Mouse (Mus musculus) limb, embryonic 14.5 days (tissue): Measurements from ENCODE around the gene Bcar1. TPM values are rescaled to one million over a fixed set of nuclear protein-coding genes. Genes with fewer than 3 reads are reported as not detected.

ENCODE experiments used
- ATAC-seq: fragments of 200-750 bp; cut with Nextera tagmentation; 2 replicates; pipeline ENCODE4 v1.8.0; 2017; ENCODE audit warnings: low read depth, moderate number of reproducible peaks, moderate TSS enrichment; ENCODE audit not compliant: low FRiP score
- DNase-seq: peaks from one replicate; pipeline ENCODE4 v3.0.0-alpha.2; 2015; ENCODE audit warnings: low spot score
- H3K27ac ChIP-seq: fragments of 300-500 bp; sonication (generic); replicated peaks from 2 replicates; pipeline ENCODE4 v1.5.1; 2014; ENCODE audit warnings: low read depth, mild to moderate bottlenecking, low read length, moderate library complexity, mixed read lengths
- H3K27me3 ChIP-seq: fragments of 300-500 bp; sonication (generic); 2 replicates; pipeline ENCODE4 v1.6.1; 2014; ENCODE audit warnings: low read length, mixed read lengths; ENCODE audit not compliant: control insufficient read depth, insufficient read depth
- H3K36me3 ChIP-seq: fragments of 300-500 bp; sonication (generic); 2 replicates; pipeline ENCODE4 v1.6.1; 2014; ENCODE audit warnings: mild to moderate bottlenecking, low read length, moderate library complexity, mixed read lengths; ENCODE audit not compliant: control insufficient read depth, insufficient read depth
- H3K4me1 ChIP-seq: fragments of 300-500 bp; sonication (generic); 2 replicates; pipeline ENCODE4 v1.6.1; 2014; ENCODE audit warnings: antibody characterized with exemption, low read length, mixed read lengths; ENCODE audit not compliant: control insufficient read depth, insufficient read depth
- H3K4me2 ChIP-seq: fragments of 300-500 bp; sonication (generic); replicated peaks from 2 replicates; pipeline ENCODE4 v1.6.1; 2014; ENCODE audit warnings: low read depth, mild to moderate bottlenecking, low read length, moderate library complexity; ENCODE audit not compliant: severe bottlenecking
- H3K4me3 ChIP-seq: fragments of 300-500 bp; sonication (generic); replicated peaks from 2 replicates; pipeline ENCODE4 v1.5.1; 2014; ENCODE audit warnings: low read length
- H3K9ac ChIP-seq: fragments of 300-500 bp; sonication (generic); 2 replicates; pipeline ENCODE4 v1.6.1; 2014; ENCODE audit warnings: mild to moderate bottlenecking, low read depth, low read length, moderate library complexity; ENCODE audit not compliant: severe bottlenecking
- H3K9me3 ChIP-seq: fragments of 300-500 bp; sonication (generic); 2 replicates; pipeline ENCODE4 v1.6.1; 2016; ENCODE audit warnings: low read length; ENCODE audit not compliant: control insufficient read depth
- POLR2A ChIP-seq: fragments of 200-500 bp; IDR thresholded peaks from 2 replicates; pipeline ENCODE4 v1.8.0; 2012; ENCODE audit warnings: inconsistent platforms, mild to moderate bottlenecking, moderate library complexity, borderline replicate concordance; ENCODE audit not compliant: insufficient read depth, insufficient read length; ENCODE audit errors: extremely low read depth
- WGBS: fragments of 180-500 bp; shearing (Covaris S2); extraction: QIAGEN DNeasy Blood & Tissue Kit; methylation state at CpG from one replicate; pipeline ENCODE4 v1.1.7; 2014; 5-methylcytosine and 5-hydroxymethylcytosine counted together
- polyA plus RNA-seq, 2 experiments: library from polyadenylated mRNA; depleted of rRNA in 1 of 2; stranded (reverse) in 1 of 2; unstranded in 1 of 2; fragments of >200 nt; fragmentation: Nextera tagmentation in 1 of 2; extraction: Ambion mirVana in 1 of 2; gene quantifications; 2 replicates each; pipeline versions ENCODE4 v1.2.1 to v1.2.3; 2012 to 2014

Bcar1 gene
- polyA plus RNA-seq, 2 experiments, result 40.7 to 55.5 TPM

DNA sequence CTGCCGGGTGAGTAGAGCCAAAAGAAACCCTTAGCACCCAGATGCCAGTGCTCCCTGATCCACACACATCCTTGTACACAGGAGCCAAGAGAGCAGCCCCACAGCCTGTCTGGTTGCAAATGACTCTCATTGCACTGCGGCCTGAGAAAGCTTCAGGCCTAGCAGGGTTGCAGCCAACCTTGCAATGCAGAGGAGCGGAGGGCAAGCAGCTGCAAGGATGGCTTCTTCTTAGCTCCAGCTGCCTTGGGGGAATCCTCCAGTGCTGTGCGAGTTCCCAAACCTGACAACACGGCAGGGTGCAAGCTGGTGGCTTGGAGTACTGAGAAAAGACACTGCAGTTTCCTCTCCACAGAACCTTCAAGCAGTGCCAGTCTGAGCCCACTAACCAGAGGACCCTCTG, 15.1 kb downstream of the Bcar1 start:
- peaks cover 43% of the 10 kb centered on the region for H3K4me1 ChIP-seq
- H3K4me2 ChIP-seq, result no peak overlapping the region
- H3K4me3 ChIP-seq, result no peak overlapping the region
- no peaks in the 10 kb centered on the region for H3K36me3 ChIP-seq
- H3K27me3 ChIP-seq, result no peaks in the 10 kb centered on the region
- WGBS, result 81% methylated on average over 5 of the region's 5 CpGs
- TF ChIP-seq POLR2A, result no peak
- no peak for ATAC-seq
- no peak overlapping the region for H3K27ac ChIP-seq
- H3K9me3 ChIP-seq, result no peaks in the 10 kb centered on the region
- no peak overlapping the region for H3K9ac ChIP-seq
- no peak for DNase-seq

DNA sequence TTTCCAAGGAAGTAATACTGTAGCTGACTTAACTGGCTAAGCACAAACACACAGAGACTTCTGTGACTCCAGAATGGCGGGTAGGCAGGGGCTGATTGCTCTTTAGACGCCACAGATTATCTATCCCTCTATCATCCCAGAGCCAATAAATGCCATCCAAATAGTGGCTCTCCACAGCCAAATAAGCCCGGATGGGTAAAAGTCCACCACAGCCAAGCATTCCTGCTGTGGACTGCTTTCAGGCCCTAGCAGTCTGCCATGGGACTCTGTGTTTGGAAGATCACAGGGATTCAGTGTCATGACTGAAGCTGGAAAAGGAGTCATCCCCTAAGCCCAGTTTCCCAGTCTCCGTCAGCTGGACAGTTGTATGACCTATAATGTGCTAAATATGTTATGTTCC, 16.1 kb downstream of the Bcar1 start:
- 62% methylated on average over 4 of the region's 4 CpGs for WGBS
- H3K27ac ChIP-seq, result no peak overlapping the region
- H3K4me3 ChIP-seq, result no peak overlapping the region
- no peak overlapping the region for H3K9ac ChIP-seq
- H3K36me3 ChIP-seq, result no peaks in the 10 kb centered on the region
- ATAC-seq (no peak), DNase-seq (no peak)
- H3K27me3 ChIP-seq, result no peaks in the 10 kb centered on the region
- H3K4me2 ChIP-seq, result no peak overlapping the region
- H3K9me3 ChIP-seq, result no peaks in the 10 kb centered on the region
- TF ChIP-seq POLR2A, result no peak
- H3K4me1 ChIP-seq, result peaks cover 34% of the 10 kb centered on the region

DNA sequence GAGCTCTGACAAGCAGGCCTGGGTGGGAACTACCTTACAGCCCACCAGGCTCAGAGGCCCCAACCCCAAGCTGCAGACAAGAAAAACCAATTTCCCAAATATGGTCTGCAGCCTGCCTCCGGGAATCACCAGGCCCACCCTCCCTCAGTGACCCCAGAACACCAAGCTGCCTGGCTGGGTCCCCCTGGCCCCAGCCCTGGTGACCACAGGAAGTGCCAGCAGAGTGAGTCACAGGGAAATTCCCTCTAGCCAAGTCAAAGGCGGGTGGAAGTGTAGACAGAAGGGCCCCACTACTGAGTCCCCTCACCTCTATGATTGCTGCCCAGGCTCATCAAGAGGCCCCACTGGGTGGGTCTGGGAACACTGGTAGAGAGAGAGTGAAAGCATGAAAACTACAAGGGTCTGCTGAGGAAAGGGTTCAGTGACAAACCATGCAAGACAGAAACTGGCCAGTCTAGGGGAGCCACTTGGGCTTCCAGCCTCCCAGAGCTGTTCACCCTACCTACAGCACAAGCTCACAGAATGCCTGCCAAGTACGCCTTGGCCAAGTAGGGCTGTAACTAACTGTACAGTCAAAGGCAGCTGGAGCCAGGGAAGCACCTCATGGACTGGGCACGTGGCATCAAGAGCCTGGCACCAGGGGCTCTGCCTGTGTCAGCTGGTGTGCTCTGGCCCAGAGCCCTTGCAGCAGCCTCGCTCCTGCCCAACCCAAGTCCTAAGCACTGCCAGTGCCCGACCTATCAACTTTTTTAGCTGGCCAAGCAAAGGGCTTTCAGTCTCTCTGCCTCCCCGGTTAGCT, 17.3 kb downstream of the Bcar1 start:
- no peaks in the 10 kb centered on the region for H3K9me3 ChIP-seq
- peaks cover 27% of the 10 kb centered on the region for H3K4me1 ChIP-seq
- no peak overlapping the region for H3K9ac ChIP-seq
- H3K4me3 ChIP-seq, result no peak overlapping the region
- H3K36me3 ChIP-seq, result peaks cover 1% of the 10 kb centered on the region; the same call in 1 of the 2 replicates
- DNase-seq (peak; percentile 30), ATAC-seq (peak; percentile 60; the same call in 1 of the 2 replicates)
- no peak for TF ChIP-seq POLR2A
- H3K27me3 ChIP-seq, result no peaks in the 10 kb centered on the region
- WGBS, result 60% methylated on average over 7 of the region's 7 CpGs
- H3K27ac ChIP-seq, result peak overlapping the region; percentile 53
- H3K4me2 ChIP-seq, result no peak overlapping the region

DNA sequence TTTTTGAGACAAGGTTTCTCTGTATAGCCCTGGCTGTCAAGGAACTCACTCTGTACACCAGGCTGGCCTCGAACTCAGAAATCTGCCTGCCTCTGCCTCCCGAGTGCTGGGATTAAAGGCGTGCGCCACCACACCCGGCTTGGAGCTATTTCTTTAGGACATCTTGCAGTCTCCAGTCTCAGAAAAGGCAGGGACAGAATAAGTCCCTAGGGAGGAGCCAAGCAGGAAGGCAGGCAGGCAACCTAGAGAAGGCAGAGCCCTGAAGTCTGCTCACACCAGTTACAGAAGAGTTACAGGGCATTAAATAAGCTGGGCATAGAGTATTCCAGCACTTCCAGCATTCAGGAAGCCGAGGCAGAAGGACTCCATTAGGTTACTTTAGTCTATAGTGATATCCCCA, 18.3 kb downstream of the Bcar1 start:
- Histone ChIP-seq H3K4me2 (no peak overlapping the region), H3K9ac (no peak overlapping the region), H3K36me3 (peaks cover 11% of the 10 kb centered on the region), H3K4me3 (no peak overlapping the region), H3K27ac (no peak overlapping the region), H3K4me1 (peaks cover 18% of the 10 kb centered on the region), H3K27me3 (no peaks in the 10 kb centered on the region), H3K9me3 (no peaks in the 10 kb centered on the region)
- no peak for DNase-seq
- no peak for ATAC-seq
- no peak for TF ChIP-seq POLR2A
- 93% methylated on average over 6 of the region's 6 CpGs for WGBS

DNA sequence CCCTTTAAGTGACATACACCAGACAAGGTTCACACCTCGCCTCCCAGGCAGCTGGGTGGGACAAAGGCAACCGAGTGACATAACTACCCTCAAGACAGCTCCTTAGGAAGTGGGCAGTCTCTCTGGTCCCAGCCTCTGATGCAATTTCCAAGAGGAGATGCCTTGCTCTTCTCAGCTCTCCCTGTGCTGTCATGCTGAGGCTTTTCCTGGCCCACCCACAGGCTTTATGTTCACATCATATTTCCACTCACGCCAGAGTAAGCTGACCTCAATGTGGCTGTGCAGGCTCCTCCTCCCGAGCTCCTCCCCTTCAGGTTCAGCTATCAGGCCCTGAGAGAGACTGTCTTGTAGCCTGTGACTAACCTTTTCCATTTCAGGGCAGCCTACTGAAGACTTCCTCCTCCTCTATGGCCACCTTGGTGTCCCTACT, 23.5 kb downstream of the Bcar1 start:
- no peaks in the 10 kb centered on the region for H3K27me3 ChIP-seq
- H3K27ac ChIP-seq, result no peak overlapping the region
- H3K9me3 ChIP-seq, result no peaks in the 10 kb centered on the region
- 68% methylated on average over 4 of the region's 4 CpGs for WGBS
- H3K4me1 ChIP-seq, result peaks cover 18% of the 10 kb centered on the region
- DNase-seq (no peak), ATAC-seq (no peak)
- no peak overlapping the region for H3K9ac ChIP-seq
- no peak overlapping the region for H3K4me3 ChIP-seq
- TF ChIP-seq POLR2A, result no peak
- no peak overlapping the region for H3K4me2 ChIP-seq
- H3K36me3 ChIP-seq, result peaks cover 45% of the 10 kb centered on the region

DNA sequence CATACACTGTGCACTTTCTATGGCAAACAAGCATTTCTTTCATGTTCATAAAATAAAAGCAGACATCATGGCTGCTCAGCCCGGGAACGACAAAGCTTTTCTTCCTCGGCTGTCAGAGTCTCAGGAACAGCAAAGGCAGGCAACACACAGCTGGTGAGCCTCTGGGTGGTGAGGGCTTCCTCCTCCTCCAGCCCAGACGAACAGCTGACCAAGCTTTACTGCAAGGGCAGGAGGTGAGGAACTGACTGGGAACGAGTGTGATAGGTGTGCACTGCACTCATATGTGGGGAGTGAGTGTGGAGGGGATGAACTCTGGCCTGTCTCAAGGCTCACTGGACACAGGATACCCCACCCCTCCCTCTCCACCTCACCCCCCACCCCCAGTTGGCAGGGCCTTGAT, 24.7 kb downstream of the Bcar1 start:
- no peak overlapping the region for H3K4me3 ChIP-seq

More for the DNA sequence above, 24.7 kb downstream of the Bcar1 start:
- Histone ChIP-seq H3K36me3 (peaks cover 57% of the 10 kb centered on the region), H3K27ac (no peak overlapping the region), H3K27me3 (no peaks in the 10 kb centered on the region), H3K9me3 (no peaks in the 10 kb centered on the region), H3K4me1 (peaks cover 18% of the 10 kb centered on the region), H3K4me2 (no peak overlapping the region), H3K9ac (no peak overlapping the region)
- ATAC-seq, result no peak
- WGBS, result 62% methylated on average over 5 of the region's 5 CpGs
- TF ChIP-seq POLR2A, result no peak
- DNase-seq, result no peak
